Mouse (Mus musculus): ENCODE data around the gene Ppp1r14c. TPM values are rescaled to one million over a fixed set of nuclear protein-coding genes. Genes with fewer than 3 reads are reported as not detected.

Gene Ppp1r14c
- polyA plus RNA-seq, 1 experiment from 2014 or later, result 1.4 TPM

DNA sequence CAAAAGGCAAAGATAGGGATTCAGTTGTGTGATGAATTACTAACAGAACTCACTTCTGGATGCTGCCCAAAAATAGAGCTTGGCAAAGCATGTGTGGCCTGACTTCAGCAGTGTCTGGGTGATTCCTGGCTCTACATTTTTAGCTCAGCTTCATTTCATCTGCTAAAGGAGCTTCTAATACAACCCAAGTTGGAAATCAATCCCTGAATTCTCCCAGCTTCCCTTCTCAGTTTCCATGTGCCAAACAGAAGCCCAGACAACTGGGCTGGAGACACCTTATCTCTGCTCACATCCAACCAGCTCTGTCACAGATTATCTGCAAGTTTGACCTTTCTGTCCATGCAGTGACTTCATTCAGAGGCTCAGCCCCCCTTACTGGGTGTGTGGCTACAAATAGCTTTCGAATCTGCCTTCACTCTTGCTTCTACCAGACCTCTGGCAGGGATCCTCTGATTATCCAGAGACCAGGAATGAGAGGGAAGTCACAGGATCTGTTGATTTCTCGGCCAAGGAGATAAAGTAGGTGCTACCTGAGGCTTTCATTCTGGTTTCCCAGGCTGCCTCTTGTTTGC lies 28.4 kb upstream of the Ppp1r14c start:
- 21% methylated on average over 2 of the region's 2 CpGs for WGBS
- Histone ChIP-seq H3K36me3 (ENCODE audit: control insufficient read depth, insufficient read depth) (no peaks in the 10 kb centered on the region), H3K27ac (ENCODE audit: low read depth, low read length) (no peak overlapping the region), H3K4me1 (replicated peaks; ENCODE audit: control insufficient read depth, insufficient read depth, low read length) (no peaks in the 10 kb centered on the region), H3K9me3 (ENCODE audit: control insufficient read depth) (no peaks in the 10 kb centered on the region), H3K4me3 (ENCODE audit: low read depth, low read length) (no peak overlapping the region), H3K9ac (ENCODE audit: low read depth, low read length) (no peak overlapping the region), H3K27me3 (replicated peaks; ENCODE audit: control insufficient read depth, insufficient read depth, low read length) (no peaks in the 10 kb centered on the region), H3K4me2 (replicated peaks; ENCODE audit: low read depth) (no peak overlapping the region)
- TF ChIP-seq CTCF (IDR thresholded peaks at IDR 0.05; ENCODE audit: low read depth), result no peak
- ATAC-seq, result no peak

DNA sequence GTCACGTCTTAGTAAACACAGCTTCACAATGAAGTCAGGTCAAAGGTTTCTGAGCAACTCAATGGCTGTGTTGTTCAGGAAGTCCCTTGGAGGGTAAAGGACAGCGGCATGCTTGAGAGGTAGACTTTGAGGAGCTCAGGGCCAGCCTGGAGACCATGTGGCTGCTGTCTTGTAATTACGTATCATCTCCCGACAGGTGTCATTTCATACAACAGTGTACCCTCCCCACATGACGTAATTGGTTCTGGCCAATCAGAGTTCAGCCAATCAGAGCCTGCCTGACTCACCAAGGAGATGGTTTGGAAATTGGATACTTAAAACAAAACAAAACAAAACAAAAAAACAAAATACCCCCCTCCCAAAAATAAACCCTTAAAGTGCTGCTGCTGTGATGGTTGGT lies 20.2 kb upstream of the Ppp1r14c start:
- ATAC-seq, result no peak
- WGBS, result 43% methylated on average over 5 of the region's 5 CpGs
- Histone ChIP-seq H3K27ac (ENCODE audit: low read depth, low read length) (no peak overlapping the region), H3K9ac (ENCODE audit: low read depth, low read length) (no peak overlapping the region), H3K4me3 (ENCODE audit: low read depth, low read length) (no peak overlapping the region), H3K27me3 (replicated peaks; ENCODE audit: control insufficient read depth, insufficient read depth, low read length) (no peaks in the 10 kb centered on the region), H3K36me3 (ENCODE audit: control insufficient read depth, insufficient read depth) (no peaks in the 10 kb centered on the region), H3K4me1 (replicated peaks; ENCODE audit: control insufficient read depth, insufficient read depth, low read length) (no peaks in the 10 kb centered on the region), H3K9me3 (ENCODE audit: control insufficient read depth) (no peaks in the 10 kb centered on the region), H3K4me2 (replicated peaks; ENCODE audit: low read depth) (no peak overlapping the region)
- no peak for TF ChIP-seq CTCF (IDR thresholded peaks at IDR 0.05; ENCODE audit: low read depth)

DNA sequence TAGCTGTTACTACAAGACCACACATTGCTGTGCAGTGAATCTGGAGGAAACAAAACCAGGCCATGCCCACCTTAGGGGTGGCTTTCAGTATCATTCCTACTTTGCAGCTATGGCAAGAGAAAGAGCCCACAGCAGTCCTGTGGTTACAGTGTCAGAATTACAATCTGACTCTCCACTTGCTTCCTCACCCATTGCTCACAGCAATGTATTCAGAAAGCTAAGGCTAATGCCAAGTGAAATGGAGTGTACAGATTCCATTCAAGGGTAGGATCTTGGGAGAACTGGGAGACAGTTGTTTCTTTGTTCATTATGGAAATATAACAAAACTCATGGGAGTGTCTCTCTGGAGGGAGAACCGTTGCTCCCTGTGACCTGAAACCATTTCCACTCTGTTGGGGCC lies 6.3 kb upstream of the Ppp1r14c start:
- H3K4me2 ChIP-seq (replicated peaks; ENCODE audit: low read depth), result no peak overlapping the region
- 80% methylated on average over 1 of the region's 1 CpGs for WGBS
- ATAC-seq, result no peak
- H3K4me1 ChIP-seq (replicated peaks; ENCODE audit: control insufficient read depth, insufficient read depth, low read length), result no peaks in the 10 kb centered on the region
- no peaks in the 10 kb centered on the region for H3K27me3 ChIP-seq (replicated peaks; ENCODE audit: control insufficient read depth, insufficient read depth, low read length)
- H3K9me3 ChIP-seq (ENCODE audit: control insufficient read depth), result no peaks in the 10 kb centered on the region
- no peak for TF ChIP-seq CTCF (IDR thresholded peaks at IDR 0.05; ENCODE audit: low read depth)
- H3K9ac ChIP-seq (ENCODE audit: low read depth, low read length), result no peak overlapping the region
- H3K36me3 ChIP-seq (ENCODE audit: control insufficient read depth, insufficient read depth), result no peaks in the 10 kb centered on the region
- no peak overlapping the region for H3K4me3 ChIP-seq (ENCODE audit: low read depth, low read length)
- no peak overlapping the region for H3K27ac ChIP-seq (ENCODE audit: low read depth, low read length)

DNA sequence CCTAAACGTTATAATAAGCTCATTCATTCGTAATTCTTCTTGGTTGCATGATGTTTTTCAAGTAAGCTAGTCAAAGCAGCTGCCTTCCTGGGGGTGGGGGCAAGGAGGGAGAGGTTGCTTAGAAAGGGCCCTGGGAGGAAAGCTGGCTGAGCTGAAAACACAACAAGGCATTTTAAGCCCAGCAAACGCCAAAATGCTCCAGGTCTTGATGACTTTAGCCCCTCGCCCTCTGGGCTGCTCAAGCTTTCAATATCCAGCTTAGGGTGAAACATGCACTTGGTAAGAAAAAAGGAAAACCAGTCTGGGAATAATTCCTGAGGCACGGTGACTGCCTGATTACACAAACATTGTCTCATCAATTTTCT lies 204 bp upstream of the Ppp1r14c start:
- no peak overlapping the region for H3K9ac ChIP-seq (ENCODE audit: low read depth, low read length)
- H3K9me3 ChIP-seq (ENCODE audit: control insufficient read depth), result no peaks in the 10 kb centered on the region
- no peak overlapping the region for H3K27ac ChIP-seq (ENCODE audit: low read depth, low read length)
- no peak for ATAC-seq
- 39% methylated on average over 5 of the region's 5 CpGs for WGBS
- no peaks in the 10 kb centered on the region for H3K4me1 ChIP-seq (replicated peaks; ENCODE audit: control insufficient read depth, insufficient read depth, low read length)
- no peaks in the 10 kb centered on the region for H3K36me3 ChIP-seq (ENCODE audit: control insufficient read depth, insufficient read depth)
- peak overlapping the region; percentile 58 for H3K4me3 ChIP-seq (ENCODE audit: low read depth, low read length)
- peaks cover 17% of the 10 kb centered on the region; the same call in 1 of the 2 replicates for H3K27me3 ChIP-seq (replicated peaks; ENCODE audit: control insufficient read depth, insufficient read depth, low read length)
- TF ChIP-seq CTCF (IDR thresholded peaks at IDR 0.05; ENCODE audit: low read depth), result no peak
- peak overlapping the region; percentile 97 for H3K4me2 ChIP-seq (replicated peaks; ENCODE audit: low read depth)

DNA sequence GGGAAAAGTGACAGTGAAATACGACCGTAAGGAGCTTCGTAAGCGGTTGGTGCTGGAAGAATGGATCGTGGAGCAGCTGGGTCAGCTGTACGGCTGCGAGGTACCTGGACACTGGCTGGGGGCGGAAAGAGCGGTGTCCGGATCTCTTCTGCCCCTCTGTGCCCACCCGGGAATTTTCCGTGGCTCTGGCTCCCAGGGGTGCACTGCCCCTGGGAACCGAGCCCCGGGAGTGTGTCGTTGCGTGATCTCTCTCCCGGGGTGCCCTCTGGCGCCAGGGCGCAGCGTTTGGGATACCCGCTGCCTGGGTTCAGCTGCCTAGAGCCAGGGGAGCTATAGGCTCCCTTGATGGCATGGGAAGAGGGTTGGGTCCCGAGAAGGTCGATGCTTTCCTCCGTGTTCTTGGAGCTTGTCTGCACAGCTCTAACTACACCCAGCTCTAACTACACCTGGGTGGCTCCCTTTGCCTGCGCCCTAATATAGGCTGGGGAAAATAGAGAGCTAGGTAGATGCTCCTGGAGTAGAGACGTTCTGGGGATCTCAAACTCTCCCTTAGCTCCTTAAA lies 1.1 kb downstream of the Ppp1r14c start:
- peaks cover 17% of the 10 kb centered on the region; the same call in 1 of the 2 replicates for H3K27me3 ChIP-seq (replicated peaks; ENCODE audit: control insufficient read depth, insufficient read depth, low read length)
- peak overlapping the region; percentile 97 for H3K4me2 ChIP-seq (replicated peaks; ENCODE audit: low read depth)
- peak overlapping the region; percentile 58 for H3K4me3 ChIP-seq (ENCODE audit: low read depth, low read length)
- H3K9ac ChIP-seq (ENCODE audit: low read depth, low read length), result 0 out of 2 replicates have a peak overlapping the region, but pooled peaks have one; percentile 26
- no peak for ATAC-seq
- H3K27ac ChIP-seq (ENCODE audit: low read depth, low read length), result no peak overlapping the region
- no peak for TF ChIP-seq CTCF (IDR thresholded peaks at IDR 0.05; ENCODE audit: low read depth)
- H3K9me3 ChIP-seq (ENCODE audit: control insufficient read depth), result no peaks in the 10 kb centered on the region
- no peaks in the 10 kb centered on the region for H3K4me1 ChIP-seq (replicated peaks; ENCODE audit: control insufficient read depth, insufficient read depth, low read length)
- no peaks in the 10 kb centered on the region for H3K36me3 ChIP-seq (ENCODE audit: control insufficient read depth, insufficient read depth)
- under 1% methylated on average over 26 of the region's 26 CpGs for WGBS

DNA sequence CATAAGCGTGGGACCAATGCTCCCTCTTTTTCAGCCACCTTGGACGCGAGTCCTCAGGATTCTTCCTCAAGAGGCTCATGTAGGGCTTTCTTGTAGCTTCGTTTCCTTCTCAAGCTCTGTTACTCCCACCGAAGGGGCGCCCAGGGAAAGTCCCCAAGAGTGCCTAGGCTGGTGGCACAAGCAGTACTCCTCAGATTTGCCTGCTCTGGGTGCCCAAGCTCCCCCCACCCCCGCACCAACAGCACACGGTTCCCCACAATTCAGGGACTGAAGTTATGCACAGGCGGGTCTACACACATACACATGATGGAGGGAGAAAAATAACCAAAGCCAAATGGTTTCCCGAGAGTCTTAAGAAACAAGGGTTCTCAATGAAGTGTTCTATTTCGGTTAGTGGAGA lies 1.6 kb downstream of the Ppp1r14c start:
- Histone ChIP-seq H3K4me1 (replicated peaks; ENCODE audit: control insufficient read depth, insufficient read depth, low read length) (no peaks in the 10 kb centered on the region), H3K4me3 (ENCODE audit: low read depth, low read length) (no peak overlapping the region), H3K4me2 (replicated peaks; ENCODE audit: low read depth) (peak overlapping the region; percentile 97), H3K27me3 (replicated peaks; ENCODE audit: control insufficient read depth, insufficient read depth, low read length) (peaks cover 17% of the 10 kb centered on the region; the same call in 1 of the 2 replicates), H3K36me3 (ENCODE audit: control insufficient read depth, insufficient read depth) (no peaks in the 10 kb centered on the region), H3K27ac (ENCODE audit: low read depth, low read length) (no peak overlapping the region), H3K9ac (ENCODE audit: low read depth, low read length) (no peak overlapping the region), H3K9me3 (ENCODE audit: control insufficient read depth) (no peaks in the 10 kb centered on the region)
- no peak for ATAC-seq
- TF ChIP-seq CTCF (IDR thresholded peaks at IDR 0.05; ENCODE audit: low read depth), result no peak
- 30% methylated on average over 11 of the region's 11 CpGs for WGBS

Data from intestine, postnatal 0 days (tissue).